Mouse (Mus musculus): Measurements from ENCODE around the gene Ccdc61. TPM values are rescaled to one million over a fixed set of nuclear protein-coding genes. Genes with fewer than 3 reads are reported as not detected.

The Ccdc61 gene
- polyA plus RNA-seq (2017; shearing (Covaris generic)): 17.8 TPM

GRCm38 (mm10) chr7:18910241-18910831 lies at the start of gene Ccdc61:
Ccdc61 (minus strand) TSS chr7:18910415.

GRCm38 (mm10) chr7:18925162-18925938 lies 15.1 kb upstream of the Ccdc61 start, which contains the start of gene Nova2:
Nova2 (plus strand) TSS chr7:18925888.

GRCm38 (mm10) chr7:18871031-18871430 lies 39.2 kb downstream of the Ccdc61 start, which contains the start of gene Pglyrp1:
Pglyrp1 (plus strand) TSS chr7:18871331.

Other genes starting within 250 kb of the Ccdc61 start
- gene Psg20, start 224.2 kb downstream of the Ccdc61 start, polyA plus RNA-seq (2017; shearing (Covaris generic)): not detected
- gene Psg22, start 192.3 kb downstream of the Ccdc61 start, polyA plus RNA-seq (2017; shearing (Covaris generic)): not detected
- gene Psg19, start 111.9 kb downstream of the Ccdc61 start, polyA plus RNA-seq (2017; shearing (Covaris generic)): not detected
- not detected for gene Psg17, start 88.8 kb downstream of the Ccdc61 start, polyA plus RNA-seq (2017; shearing (Covaris generic))
- 0.35 TPM for gene Mill2, start 70.4 kb downstream of the Ccdc61 start, polyA plus RNA-seq (2017; shearing (Covaris generic))
- 62.9 TPM for gene Pglyrp1, start 39.1 kb downstream of the Ccdc61 start, polyA plus RNA-seq (2017; shearing (Covaris generic))
- not detected for gene Nova2, start 15.5 kb upstream of the Ccdc61 start, polyA plus RNA-seq (2017; shearing (Covaris generic))
- gene Nanos2, start 77.0 kb upstream of the Ccdc61 start, polyA plus RNA-seq (2017; shearing (Covaris generic)): not detected
- gene Mypop, start 80.8 kb upstream of the Ccdc61 start, polyA plus RNA-seq (2017; shearing (Covaris generic)): 5.4 TPM
- 32.4 TPM for gene Irf2bp1, start 93.6 kb upstream of the Ccdc61 start, polyA plus RNA-seq (2017; shearing (Covaris generic))
- gene Foxa3, start 113.1 kb upstream of the Ccdc61 start, polyA plus RNA-seq (2017; shearing (Covaris generic)): not detected
- 19.8 TPM for gene Sympk, start 114.0 kb upstream of the Ccdc61 start, polyA plus RNA-seq (2017; shearing (Covaris generic))
- gene Rsph6a, start 144.3 kb upstream of the Ccdc61 start, polyA plus RNA-seq (2017; shearing (Covaris generic)): not detected
- 0.61 TPM for gene Dmwd, start 165.8 kb upstream of the Ccdc61 start, polyA plus RNA-seq (2017; shearing (Covaris generic))
- 0.69 TPM for gene Dmpk, start 173.4 kb upstream of the Ccdc61 start, polyA plus RNA-seq (2017; shearing (Covaris generic))
- 0.20 TPM for gene Six5, start 184.2 kb upstream of the Ccdc61 start, polyA plus RNA-seq (2017; shearing (Covaris generic))
- gene Gm4969, start 208.0 kb upstream of the Ccdc61 start, polyA plus RNA-seq (2017; shearing (Covaris generic)): not detected
- gene Fbxo46, start 209.4 kb upstream of the Ccdc61 start, polyA plus RNA-seq (2017; shearing (Covaris generic)): 11.3 TPM
- gene Qpctl, start 238.9 kb upstream of the Ccdc61 start, polyA plus RNA-seq (2017; shearing (Covaris generic)): 12.8 TPM
- gene Snrpd2, start 239.3 kb upstream of the Ccdc61 start, polyA plus RNA-seq (2017; shearing (Covaris generic)): 30.8 TPM